Mouse (Mus musculus) spleen, postnatal 36 days (tissue): Measurements from ENCODE around the gene Gm21312.
"Not testable (repeated sequence)": the region's sequence is repeated elsewhere in the genome, so short reads cannot be mapped to it uniquely, and the experiment has no call there.

Experiments used
- DNase-seq, 2 experiments: peaks; one replicate each; pipeline ENCODE4 v3.0.0; 2022; ENCODE audit warnings: low spot score in 2 of 2, mixed read lengths in 1 of 2

Gene Gm21312

GRCm38 (mm10) chr10:104176724-104177123 is at the start of gene Gm21312:
Gene Gm21312, plus strand, starts transcription at chr10:104177024.
- not testable (repeated sequence) for DNase-seq

GRCm38 (mm10) chr10:104142687-104143086 is 34.1 kb upstream of the Gm21312 start, which contains the start of gene Gm21293:
Gene Gm21293, plus strand, starts transcription at chr10:104142987.
- DNase-seq, result not testable (repeated sequence)

- DNase-seq, result not testable (repeated sequence)
Measured at GRCm38 (mm10) chr10:104151197-104151596, 25.6 kb upstream of the Gm21312 start, which contains the start of gene Gm6763. Gene Gm6763, plus strand, starts transcription at chr10:104151497.

- DNase-seq, result not testable (repeated sequence)
Measured at GRCm38 (mm10) chr10:104159706-104160105, 17.1 kb upstream of the Gm21312 start, which contains the start of gene Gm8764. Gene Gm8764, plus strand, starts transcription at chr10:104160006.

GRCm38 (mm10) chr10:104168215-104168614 is 8.6 kb upstream of the Gm21312 start, which contains the start of gene Gm21304:
Gene Gm21304, plus strand, starts transcription at chr10:104168515.
- DNase-seq, result not testable (repeated sequence)

GRCm38 (mm10) chr10:104185233-104185632 is 8.4 kb downstream of the Gm21312 start, which contains the start of gene Gm20765:
Gene Gm20765, plus strand, starts transcription at chr10:104185533.
- not testable (repeated sequence) for DNase-seq

GRCm38 (mm10) chr10:104193742-104194141 is 16.9 kb downstream of the Gm21312 start, which contains the start of gene Gm4340:
Gene Gm4340, plus strand, starts transcription at chr10:104194042.
- not testable (repeated sequence) for DNase-seq

GRCm38 (mm10) chr10:104209655-104210054 is 32.8 kb downstream of the Gm21312 start:
- DNase-seq, result no peak

GRCm38 (mm10) chr10:104210268-104210990 is 33.6 kb downstream of the Gm21312 start:
- DNase-seq, result no peak

- DNase-seq, result no peak
Measured at GRCm38 (mm10) chr10:104214527-104214926, 37.7 kb downstream of the Gm21312 start.

- DNase-seq, result no peak
Measured at GRCm38 (mm10) chr10:104220303-104221021, 43.6 kb downstream of the Gm21312 start.
